Mouse (Mus musculus) natural killer cell, adult 2 months (primary cell): ENCODE data around the gene Hsd3b5.
"Not testable (repeated sequence)": the region's sequence is repeated elsewhere in the genome, so short reads cannot be mapped to it uniquely, and the experiment has no call there.

Experiments
- DNase-seq, 2 experiments: peaks; one replicate each; pipeline ENCODE4 v3.0.0; 2022; ENCODE audit warnings: low spot score in 2 of 2

Hsd3b5 gene

GRCm38 (mm10) chr3:98630152-98630551 lies at the start of gene Hsd3b5:
Gene Hsd3b5 (minus strand): TSS chr3:98630252.
- no peak for DNase-seq

DNA sequence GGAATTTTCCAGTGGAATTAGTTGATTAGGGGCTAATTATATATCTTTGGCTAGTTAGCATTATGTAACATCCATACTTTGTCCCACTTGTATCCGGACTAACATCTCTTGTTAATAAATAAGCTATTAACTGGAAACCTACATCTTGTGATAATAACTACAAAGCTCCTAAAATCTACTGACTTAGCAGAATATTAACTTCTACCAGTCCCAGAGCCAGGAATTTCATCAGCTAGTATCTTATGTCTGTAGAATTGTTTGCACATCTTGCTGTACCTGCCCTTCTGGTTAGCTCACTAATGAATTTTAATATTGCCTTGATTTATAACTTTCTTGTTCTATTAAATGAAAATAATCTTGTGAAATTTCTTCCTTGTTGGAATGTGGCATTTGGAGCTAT lies 5.1 kb upstream of the Hsd3b5 start:
- no peak for DNase-seq

DNA sequence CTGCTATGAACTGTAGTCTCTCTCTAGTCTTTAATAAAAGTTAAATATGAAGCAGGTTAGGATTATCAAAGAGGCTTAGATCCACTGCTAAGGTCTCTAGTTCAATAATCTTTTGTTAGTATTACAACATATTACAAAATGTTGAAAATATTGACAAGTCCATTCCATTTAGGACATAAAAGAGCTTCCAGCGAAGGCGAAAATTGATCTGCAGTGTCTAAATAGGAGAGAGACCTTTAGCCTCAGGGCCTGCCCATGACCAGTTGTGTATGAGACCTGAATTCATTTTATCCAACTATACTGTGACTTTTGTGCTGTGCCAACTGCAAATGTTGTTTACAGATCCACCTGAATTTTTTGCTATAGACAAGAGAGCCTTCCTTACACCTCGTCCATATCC lies 419 bp downstream of the Hsd3b5 start:
- no peak for DNase-seq

- DNase-seq: not testable (repeated sequence)
These were observed 13.3 kb downstream of the Hsd3b5 start for GRCm38 (mm10) chr3:98616786-98617185.

- DNase-seq: not testable (repeated sequence)
These were observed 13.8 kb downstream of the Hsd3b5 start for GRCm38 (mm10) chr3:98616244-98616643.

- DNase-seq: not testable (repeated sequence)
These were observed 15.6 kb downstream of the Hsd3b5 start for GRCm38 (mm10) chr3:98614406-98614927.

GRCm38 (mm10) chr3:98613963-98614362 lies 16.1 kb downstream of the Hsd3b5 start:
- no peak for DNase-seq

- not testable (repeated sequence) for DNase-seq
These were observed 16.5 kb downstream of the Hsd3b5 start for GRCm38 (mm10) chr3:98613540-98613939.

GRCm38 (mm10) chr3:98588707-98589106 lies 41.3 kb downstream of the Hsd3b5 start, which contains the start of gene Gm10681:
Gene Gm10681 (minus strand): TSS chr3:98588807.
- no peak for DNase-seq

DNA sequence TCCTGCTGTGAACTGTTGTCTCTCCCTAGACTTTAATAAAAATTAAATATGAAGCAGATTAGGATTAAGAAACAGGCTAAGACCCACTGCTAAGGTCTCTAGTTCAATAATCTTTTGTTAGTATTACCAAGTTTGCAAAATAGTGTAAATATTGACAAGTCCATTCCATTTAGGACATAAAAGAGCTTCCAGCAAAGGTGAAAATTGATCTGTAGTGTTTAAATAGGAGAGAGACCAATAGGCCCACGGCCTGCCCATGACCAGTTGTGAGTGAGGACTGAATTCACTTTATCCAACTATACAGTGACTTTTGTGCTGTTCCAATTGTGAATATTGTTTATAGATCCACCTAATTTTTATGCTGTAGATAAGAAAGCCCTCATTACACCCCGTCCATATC lies 42.3 kb downstream of the Hsd3b5 start:
- DNase-seq: no peak

DNA sequence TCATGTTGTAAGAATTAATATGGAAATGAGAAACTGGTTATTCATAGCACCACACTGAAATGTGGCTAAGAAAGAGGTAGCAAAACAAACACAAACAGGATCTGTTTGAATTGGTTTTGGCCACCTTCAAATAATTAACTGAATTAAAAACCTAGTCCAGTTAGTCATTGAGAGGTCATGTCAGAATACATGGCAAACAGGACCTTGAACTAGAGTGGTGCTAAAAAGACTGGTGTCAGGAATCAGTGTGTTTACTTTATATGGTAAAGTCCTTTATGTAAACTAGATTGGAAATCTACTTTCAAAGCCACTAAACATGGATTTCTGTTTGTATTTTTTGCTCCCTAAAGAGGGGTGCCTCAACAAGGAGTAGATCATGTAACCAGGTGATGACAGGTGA lies 47.4 kb downstream of the Hsd3b5 start:
- DNase-seq: not testable (repeated sequence)

DNA sequence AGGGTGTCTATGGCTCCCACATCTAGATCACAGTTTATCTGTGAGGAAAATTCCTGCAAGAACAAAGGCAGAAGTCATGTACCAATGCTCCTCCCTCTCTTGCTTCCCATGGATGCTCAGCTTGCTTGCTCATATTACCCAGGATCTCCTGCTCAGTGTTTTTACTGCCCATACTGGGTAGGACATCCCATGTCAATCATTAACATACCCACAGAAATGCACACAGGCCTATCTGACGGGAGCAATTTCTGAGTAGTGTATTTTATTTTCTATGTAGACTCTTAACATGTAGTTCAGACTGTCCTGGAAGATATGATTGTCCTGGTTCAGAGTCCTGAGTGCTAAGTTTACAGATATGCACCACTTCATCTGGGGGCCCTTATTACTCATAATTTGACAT lies 47.9 kb downstream of the Hsd3b5 start:
- DNase-seq: not testable (repeated sequence)

DNA sequence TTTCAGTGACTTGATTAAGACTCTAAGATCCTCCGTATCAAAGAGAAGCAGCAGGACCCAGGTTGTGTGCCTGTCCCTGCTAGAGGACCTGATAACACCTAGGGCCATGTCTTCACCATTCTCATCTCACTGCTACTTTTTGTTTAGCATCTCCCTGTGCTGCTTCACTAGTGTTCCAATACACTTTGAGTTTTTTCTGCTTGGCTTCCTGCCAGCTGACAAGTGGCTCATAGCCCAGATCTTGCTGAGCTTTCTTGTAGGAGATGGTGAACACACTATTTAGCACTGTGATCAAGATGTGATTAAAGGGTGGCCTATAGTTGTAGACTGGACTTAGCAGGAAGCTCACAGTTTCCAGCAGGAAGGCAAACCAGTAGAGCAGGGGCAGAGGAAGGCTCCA lies 49.0 kb downstream of the Hsd3b5 start:
- not testable (repeated sequence) for DNase-seq
